Mouse (Mus musculus): ENCODE data around the gene Prap1. TPM values are rescaled to one million over a fixed set of nuclear protein-coding genes. Genes with fewer than 3 reads are reported as not detected.

The Prap1 gene
- polyA plus RNA-seq (2012; rRNA removed; ENCODE audit: low replicate concordance): not detected in 2 replicates

DNA sequence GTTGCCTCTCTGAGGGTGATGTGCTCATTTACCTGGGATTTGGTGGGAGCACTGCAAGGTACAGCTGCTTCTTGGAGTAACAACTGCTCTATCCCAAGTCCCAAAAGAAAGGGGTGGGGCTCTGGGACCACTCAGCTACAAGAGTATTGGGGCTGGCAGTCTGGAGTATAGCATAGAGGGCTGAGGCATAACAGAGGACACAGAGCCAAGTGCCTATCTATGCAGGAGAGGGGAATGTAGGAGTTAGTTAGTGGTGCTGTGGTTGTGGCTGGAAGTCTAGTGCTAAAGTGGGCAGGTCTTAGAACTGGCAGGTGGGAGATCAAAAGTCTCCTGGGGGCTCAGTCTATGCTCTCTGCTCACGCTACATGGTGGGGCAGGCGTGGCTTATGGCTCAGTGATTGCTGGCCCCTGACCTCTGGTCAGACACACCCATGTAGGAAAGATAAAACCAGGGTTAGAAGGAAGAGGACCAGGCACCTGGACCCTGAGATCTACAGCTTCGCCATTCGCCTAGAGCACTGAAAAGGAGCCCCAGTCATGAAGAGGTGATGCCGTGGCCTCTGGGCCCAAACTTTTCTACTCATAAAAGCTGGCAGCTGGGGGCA, at the start of gene Prap1:
Prap1 (plus strand) TSS at position 472 of the 605 bp plus-strand sequence.

DNA sequence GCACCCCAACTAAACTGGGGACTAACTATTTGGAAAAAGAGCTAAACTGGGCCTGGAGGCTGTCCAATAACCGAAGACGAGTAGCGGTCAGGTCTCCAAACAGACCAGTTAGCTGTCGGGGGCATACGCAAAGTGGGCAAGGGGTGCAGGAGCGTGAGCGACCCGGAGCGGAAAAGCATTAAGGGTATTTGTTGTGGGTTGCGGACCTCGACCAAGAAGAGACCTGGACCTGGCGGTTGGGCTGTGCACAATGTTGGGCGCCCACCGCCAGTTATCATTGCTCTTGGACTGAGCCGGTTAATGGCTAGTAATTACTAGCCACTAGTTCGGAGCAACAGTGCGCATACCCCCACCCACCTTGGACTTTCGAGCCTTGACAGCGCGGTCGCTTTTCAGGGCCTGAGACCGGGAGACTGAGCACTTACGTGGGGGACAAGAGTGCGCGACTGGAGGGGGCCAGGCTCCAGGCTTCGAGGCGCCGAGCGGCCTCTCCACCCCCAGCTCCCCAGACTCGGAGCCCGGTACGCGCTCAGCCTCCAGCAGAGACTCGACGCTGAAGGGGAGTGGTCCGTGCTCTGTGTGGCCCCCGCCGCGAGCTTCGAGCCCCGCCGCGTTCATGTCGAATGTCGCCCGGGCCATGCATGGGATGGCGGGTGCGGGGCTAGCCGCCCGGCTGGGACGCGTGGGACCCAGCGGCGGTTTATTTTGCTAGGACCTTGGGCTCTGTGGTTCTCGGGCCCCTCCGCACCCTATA, 44.7 kb upstream of the Prap1 start, which contains the start of gene Msx3:
Msx3 (minus strand) TSS at position 729 of the 754 bp plus-strand sequence.

DNA sequence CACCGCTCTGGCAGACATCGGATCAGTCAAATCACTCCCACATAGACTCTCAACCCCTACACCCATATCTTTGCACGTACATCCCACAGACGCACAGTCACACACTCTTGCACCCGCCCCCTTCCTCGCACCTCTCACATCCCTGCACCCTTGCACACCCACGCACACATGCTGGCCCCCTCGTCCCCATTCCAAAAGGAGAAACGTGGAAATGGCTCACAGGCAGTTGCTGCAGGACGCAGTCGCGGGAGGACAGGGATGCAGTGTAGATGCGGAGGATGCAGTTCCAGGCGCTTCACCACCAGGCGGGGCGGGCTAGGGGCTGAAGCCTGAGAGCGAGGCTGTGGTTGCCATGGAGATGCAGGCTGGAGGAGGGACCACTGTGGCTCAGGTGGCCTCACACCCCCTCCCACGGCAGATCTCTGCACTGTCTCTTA, 10.9 kb upstream of the Prap1 start, which contains the start of gene Caly:
Caly (minus strand) TSS at position 307 of the 437 bp plus-strand sequence.

DNA sequence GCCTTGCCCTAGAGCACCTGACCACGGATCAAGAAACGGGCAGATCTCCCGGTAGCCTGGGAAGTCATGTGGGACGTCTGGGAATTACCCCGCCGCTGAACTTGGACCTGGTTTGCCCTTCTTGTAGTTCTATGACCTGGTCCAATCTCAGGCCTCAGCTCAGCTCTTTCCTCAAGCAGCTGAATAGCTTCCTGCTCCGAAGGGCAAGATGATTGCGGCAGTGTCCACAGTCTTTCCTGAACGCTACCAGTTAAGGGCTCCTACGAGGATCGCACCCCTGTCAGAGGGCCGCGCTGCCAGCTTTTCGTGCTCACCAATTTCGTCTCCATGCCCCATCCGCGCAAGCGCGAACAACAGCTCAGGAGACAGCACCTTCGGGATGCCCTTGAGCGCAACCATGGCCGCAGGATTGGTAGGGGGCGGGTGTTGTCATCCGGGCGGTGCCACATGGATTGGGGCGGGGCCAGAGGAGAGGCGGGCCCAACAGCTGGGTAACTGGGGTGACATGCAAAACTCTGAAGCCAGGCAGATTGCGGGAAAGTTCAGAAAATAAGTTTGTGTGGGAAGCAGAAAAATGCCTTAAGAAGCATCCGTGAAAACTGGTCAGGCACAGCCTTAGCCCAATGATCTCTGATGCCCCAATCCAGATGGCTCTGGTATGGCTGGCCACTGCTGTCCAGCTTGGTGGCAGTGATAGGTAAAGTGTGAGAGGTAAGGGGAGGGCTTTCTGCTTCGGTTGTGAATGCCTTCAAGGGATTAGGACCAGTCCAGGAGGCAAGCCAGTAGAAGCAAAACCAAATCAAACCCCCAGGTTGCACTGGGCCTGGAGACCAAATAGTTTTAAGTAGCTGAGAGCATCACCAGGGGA, 9.0 kb downstream of the Prap1 start, which contains the start of gene Fuom:
Fuom (minus strand) TSS at position 449 of the 868 bp plus-strand sequence.

DNA sequence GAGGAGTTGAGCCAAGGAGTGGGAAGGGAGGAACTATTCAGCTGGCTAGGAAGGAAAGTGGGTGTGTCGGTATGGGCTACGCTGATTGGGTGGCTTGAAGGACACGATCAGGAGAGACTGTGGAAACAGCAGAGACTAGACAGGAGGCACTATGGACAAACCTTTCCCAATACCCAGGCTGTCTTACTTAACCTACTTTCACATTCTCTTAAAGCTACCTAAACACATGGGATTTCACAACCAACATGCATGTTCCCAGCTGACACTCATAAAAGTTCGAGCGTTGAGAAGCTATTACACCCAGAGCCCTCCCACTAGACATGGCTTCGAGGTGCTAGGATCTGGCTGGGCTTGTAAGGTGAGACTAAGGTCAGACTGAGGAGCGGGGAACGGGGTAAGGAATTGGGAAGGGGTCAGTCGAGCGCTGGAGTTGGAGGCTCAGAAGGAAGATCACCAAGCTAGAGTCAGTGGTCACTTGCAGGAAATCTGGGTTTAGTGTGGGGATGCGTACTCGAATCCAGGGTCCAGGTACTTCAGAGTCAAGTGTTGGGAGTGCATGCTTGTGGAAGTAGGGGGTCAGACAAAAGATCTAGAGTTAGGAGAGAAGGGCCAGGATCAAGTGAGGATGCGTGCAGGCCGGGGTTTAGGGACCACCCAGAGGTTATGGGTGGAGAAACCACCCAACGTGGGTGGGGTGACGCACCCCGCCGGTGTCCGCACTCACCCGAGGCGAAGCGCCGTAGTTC, 22.6 kb downstream of the Prap1 start, which contains the start of gene Paox:
Paox (plus strand) TSS at position 217 of the 746 bp plus-strand sequence.

DNA sequence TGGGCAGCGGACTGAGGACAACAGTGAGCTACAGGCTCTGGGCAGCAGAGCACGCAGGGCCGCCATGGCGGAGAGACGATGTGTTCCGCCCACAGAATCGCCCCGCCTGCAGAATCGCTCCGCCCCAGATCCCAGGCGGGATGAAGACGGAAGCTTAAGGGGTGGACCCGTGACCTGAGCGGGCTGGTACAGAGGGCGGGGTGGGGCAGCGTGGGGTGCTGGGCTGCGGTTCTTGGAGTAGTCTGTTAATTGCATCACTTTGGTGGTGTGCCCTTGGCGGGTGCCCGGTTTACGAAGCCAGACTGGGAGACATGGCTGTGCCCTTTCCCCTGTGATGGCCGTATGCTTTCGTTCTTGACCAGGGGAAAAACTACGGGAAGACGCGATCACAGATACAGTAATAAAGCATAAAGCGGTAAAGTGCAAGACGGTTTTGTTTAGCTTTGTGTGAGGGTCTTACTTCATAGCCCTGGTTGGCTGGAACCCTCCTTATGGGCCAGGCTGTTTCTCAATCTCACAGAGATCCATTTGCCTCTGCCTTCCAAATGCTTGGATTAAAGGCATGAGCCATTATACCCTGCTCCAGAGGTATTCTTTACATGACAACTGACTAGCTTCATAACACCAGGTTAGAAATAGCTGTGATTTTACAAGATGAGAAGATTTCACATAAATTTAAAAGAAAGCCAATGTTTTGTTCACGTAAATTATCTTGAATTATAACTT, 23.3 kb downstream of the Prap1 start, which contains the start of gene Echs1:
Echs1 (minus strand) TSS at position 148 of the 726 bp plus-strand sequence.

DNA sequence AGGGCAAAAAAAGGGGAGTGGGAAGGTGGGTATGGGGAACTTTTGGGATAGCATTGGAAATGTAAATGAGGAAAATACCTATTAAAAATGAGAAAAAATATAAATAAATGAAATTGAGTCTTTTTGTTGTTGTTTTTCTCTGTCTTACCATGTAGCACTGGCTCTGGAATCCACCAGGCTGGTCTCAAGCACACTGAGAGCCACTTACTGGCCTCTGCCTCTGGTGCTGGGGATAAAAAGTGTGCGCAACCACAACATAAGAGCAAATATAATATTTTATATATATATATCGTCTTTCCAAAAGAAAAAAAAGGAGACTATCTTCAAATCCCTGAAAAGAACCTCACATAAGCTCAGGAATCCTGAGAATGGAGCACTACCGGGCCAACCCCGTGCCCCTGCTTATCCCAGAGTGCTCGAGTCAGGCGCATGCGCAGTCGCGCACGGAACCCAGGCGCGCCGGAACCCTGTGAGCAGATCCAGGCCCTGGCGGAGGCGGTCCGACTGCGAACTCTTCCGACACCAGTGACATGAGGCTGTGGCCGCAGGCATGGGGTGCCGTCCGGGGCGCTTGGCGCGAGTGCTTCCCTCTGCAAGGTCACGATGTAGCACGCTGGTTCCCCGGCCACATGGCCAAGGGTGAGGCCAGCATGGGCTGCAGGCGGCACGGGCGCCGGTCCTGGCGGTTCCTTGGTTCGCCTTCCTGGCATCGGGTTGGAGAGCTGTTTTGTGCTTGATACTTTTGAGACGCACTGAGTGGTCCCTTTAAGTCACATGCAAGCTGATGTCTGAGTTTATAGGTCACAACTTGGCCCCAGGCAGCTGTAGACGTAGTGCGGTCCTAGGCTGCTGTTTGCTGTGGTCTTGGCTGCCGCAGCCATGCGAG, 44.2 kb downstream of the Prap1 start, which contains the start of gene Mtg1:
Mtg1 (plus strand) TSS at position 430 of the 886 bp plus-strand sequence.

Other genes starting within 250 kb of the Prap1 start
- gene Kndc1, start 198.7 kb upstream of the Prap1 start, polyA plus RNA-seq (2012; rRNA removed; ENCODE audit: low replicate concordance): 0.03 TPM in 1 of 2 replicates, not detected in the other
- gene Utf1, start 149.6 kb upstream of the Prap1 start, polyA plus RNA-seq (2012; rRNA removed; ENCODE audit: low replicate concordance): 0.37 and 0.98 TPM in 2 replicates
- gene 6430531B16Rik, start 114.6 kb upstream of the Prap1 start, polyA plus RNA-seq (2012; rRNA removed; ENCODE audit: low replicate concordance): 0.31 and 0.32 TPM in 2 replicates
- 18.5 and 20.3 TPM in 2 replicates for gene Adam8, start 100.8 kb upstream of the Prap1 start, polyA plus RNA-seq (2012; rRNA removed; ENCODE audit: low replicate concordance)
- gene Zfp511, start 57.0 kb upstream of the Prap1 start, polyA plus RNA-seq (2012; rRNA removed; ENCODE audit: low replicate concordance): 51.1 and 130 TPM in 2 replicates
- gene Tubgcp2, start 56.7 kb upstream of the Prap1 start, polyA plus RNA-seq (2012; rRNA removed; ENCODE audit: low replicate concordance): 18.2 and 27.9 TPM in 2 replicates
- 0.04 and 0.19 TPM in 2 replicates for gene Msx3, start 44.3 kb upstream of the Prap1 start, polyA plus RNA-seq (2012; rRNA removed; ENCODE audit: low replicate concordance)
- gene Caly, start 10.8 kb upstream of the Prap1 start, polyA plus RNA-seq (2012; rRNA removed; ENCODE audit: low replicate concordance): 0.11 TPM in 1 of 2 replicates, not detected in the other
- 47.4 and 59.5 TPM in 2 replicates for gene Fuom, start 9.0 kb downstream of the Prap1 start, polyA plus RNA-seq (2012; rRNA removed; ENCODE audit: low replicate concordance)
- 20.9 and 25.0 TPM in 2 replicates for gene Paox, start 22.4 kb downstream of the Prap1 start, polyA plus RNA-seq (2012; rRNA removed; ENCODE audit: low replicate concordance)
- 146 and 200 TPM in 2 replicates for gene Echs1, start 23.1 kb downstream of the Prap1 start, polyA plus RNA-seq (2012; rRNA removed; ENCODE audit: low replicate concordance)
- 31.2 and 62.7 TPM in 2 replicates for gene Mtg1, start 44.2 kb downstream of the Prap1 start, polyA plus RNA-seq (2012; rRNA removed; ENCODE audit: low replicate concordance)
- gene Sprn, start 61.5 kb downstream of the Prap1 start, polyA plus RNA-seq (2012; rRNA removed; ENCODE audit: low replicate concordance): 0.70 and 0.87 TPM in 2 replicates
- gene Olfr522, start 71.4 kb downstream of the Prap1 start, polyA plus RNA-seq (2012; rRNA removed; ENCODE audit: low replicate concordance): not detected in 2 replicates
- gene Olfr523, start 79.8 kb downstream of the Prap1 start, polyA plus RNA-seq (2012; rRNA removed; ENCODE audit: low replicate concordance): 0.40 and 0.73 TPM in 2 replicates
- 0.13 TPM in 1 of 2 replicates, not detected in the other for gene Olfr524, start 112.6 kb downstream of the Prap1 start, polyA plus RNA-seq (2012; rRNA removed; ENCODE audit: low replicate concordance)
- gene Cd163l1, start 124.9 kb downstream of the Prap1 start, polyA plus RNA-seq (2012; rRNA removed; ENCODE audit: low replicate concordance): 1.7 and 3.0 TPM in 2 replicates
- gene 5830411N06Rik, start 153.9 kb downstream of the Prap1 start, polyA plus RNA-seq (2012; rRNA removed; ENCODE audit: low replicate concordance): 3.4 and 4.5 TPM in 2 replicates
- not detected in 2 replicates for gene Olfr525, start 227.5 kb downstream of the Prap1 start, polyA plus RNA-seq (2012; rRNA removed; ENCODE audit: low replicate concordance)
- gene Olfr527, start 240.6 kb downstream of the Prap1 start, polyA plus RNA-seq (2012; rRNA removed; ENCODE audit: low replicate concordance): not detected in 2 replicates